Mouse (Mus musculus): ENCODE measurements around the gene Idua. TPM values are rescaled to one million over a fixed set of nuclear protein-coding genes. Genes with fewer than 3 reads are reported as not detected.

Idua gene
- polyA plus RNA-seq, 1 experiment from 2014 or later, result 10.2 TPM

GRCm38 (mm10) chr5:108646343-108646660 lies 13.8 kb upstream of the Idua start:
- Histone ChIP-seq H3K27me3 (ENCODE audit: poor library complexity, severe bottlenecking) (no peaks in the 10 kb centered on the region), H3K4me3 (no peak overlapping the region), H3K4me1 (no peaks in the 10 kb centered on the region), H3K9me3 (no peaks in the 10 kb centered on the region), H3K27ac (no peak overlapping the region), H3K36me3 (replicated peaks) (peaks cover 83% of the 10 kb centered on the region)
- no peak for DNase-seq (ENCODE audit: extremely low spot score, low spot score)
- WGBS, result 96% methylated on average over 3 of the region's 3 CpGs

DNA sequence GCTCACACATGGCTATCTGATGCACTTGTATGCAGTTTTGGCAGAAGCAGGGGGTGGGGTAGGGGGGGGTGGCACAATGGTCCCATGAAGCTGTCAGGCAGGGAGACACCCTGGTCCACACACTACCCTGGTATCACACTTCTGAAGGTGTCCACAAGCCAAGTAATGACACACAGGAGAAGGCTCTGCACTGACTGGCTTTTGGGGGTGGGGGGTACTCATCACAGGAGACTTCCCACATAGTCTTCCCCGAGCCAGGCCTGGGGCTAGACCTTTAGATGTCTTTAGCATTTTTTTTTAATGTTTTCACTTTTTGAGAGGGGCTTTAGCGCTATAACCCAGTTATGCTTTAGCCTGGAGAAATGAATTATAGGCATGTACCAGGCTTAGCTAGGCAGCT lies 12.8 kb upstream of the Idua start:
- Histone ChIP-seq H3K9me3 (no peaks in the 10 kb centered on the region), H3K4me3 (no peak overlapping the region), H3K27me3 (ENCODE audit: poor library complexity, severe bottlenecking) (no peaks in the 10 kb centered on the region), H3K36me3 (replicated peaks) (peaks cover 88% of the 10 kb centered on the region), H3K4me1 (no peaks in the 10 kb centered on the region), H3K27ac (no peak overlapping the region)
- 94% methylated on average over 2 of the region's 2 CpGs for WGBS
- no peak for DNase-seq (ENCODE audit: extremely low spot score, low spot score)

DNA sequence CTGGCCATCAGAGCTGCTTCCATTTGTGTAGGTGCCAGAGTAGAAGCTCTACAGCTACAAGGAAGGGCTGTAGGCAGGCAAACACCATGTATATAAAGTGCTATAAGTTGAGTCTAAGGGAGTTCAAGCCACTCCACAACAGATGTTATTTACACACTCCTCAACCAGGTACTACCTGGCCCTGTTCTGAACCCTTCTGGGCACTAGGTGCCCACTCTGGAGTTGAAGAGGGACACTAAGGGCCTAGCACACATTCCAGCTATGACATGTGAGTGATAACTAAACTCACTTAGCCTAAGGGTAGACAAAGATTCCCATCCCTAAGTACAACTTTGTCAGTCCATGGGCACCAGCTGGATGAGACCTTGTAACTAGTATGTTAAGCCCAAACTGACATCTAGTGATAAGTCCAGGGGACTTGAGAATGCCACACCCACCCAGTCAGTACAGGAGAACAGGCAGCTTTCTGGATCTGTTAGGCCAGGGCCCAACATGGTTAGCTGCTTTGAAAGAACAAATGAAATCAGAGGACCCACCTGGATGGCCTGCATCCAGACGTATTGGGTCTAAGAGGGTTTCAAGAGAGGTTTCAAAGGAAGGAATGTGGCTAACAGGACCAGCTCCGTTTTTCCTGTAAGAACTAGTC lies 12.2 kb upstream of the Idua start:
- H3K4me1 ChIP-seq, result no peaks in the 10 kb centered on the region
- H3K36me3 ChIP-seq (replicated peaks), result peaks cover 92% of the 10 kb centered on the region
- no peaks in the 10 kb centered on the region for H3K27me3 ChIP-seq (ENCODE audit: poor library complexity, severe bottlenecking)
- H3K27ac ChIP-seq, result no peak overlapping the region
- H3K4me3 ChIP-seq, result no peak overlapping the region
- no peak for DNase-seq (ENCODE audit: extremely low spot score, low spot score)
- H3K9me3 ChIP-seq, result no peaks in the 10 kb centered on the region
- 87% methylated on average over 2 of the region's 2 CpGs for WGBS

- no peak overlapping the region for H3K27ac ChIP-seq
- WGBS, result 86% methylated on average over 11 of the region's 11 CpGs
These were observed 11.1 kb upstream of the Idua start for GRCm38 (mm10) chr5:108648937-108649576.

DNA sequence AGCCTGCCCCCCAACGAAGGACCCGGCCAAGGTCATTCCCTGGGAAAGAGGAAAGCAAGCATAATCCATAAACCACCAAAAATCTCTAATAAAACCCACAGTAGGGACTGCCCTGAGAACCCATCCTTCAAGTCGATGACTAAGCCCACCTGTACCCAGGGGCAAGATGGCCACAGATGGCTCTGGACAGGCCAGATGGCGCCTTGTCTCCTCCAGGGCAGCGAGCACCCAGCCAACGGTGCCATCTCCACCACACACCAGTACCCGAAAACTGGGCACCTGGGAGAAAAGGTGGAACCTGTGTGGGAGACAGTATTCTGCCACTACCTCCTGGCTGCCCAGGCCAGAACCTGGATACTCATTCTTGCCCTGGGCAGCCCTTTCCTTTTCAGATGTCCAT lies 9.8 kb upstream of the Idua start:
- 92% methylated on average over 7 of the region's 7 CpGs for WGBS
- no peak overlapping the region for H3K27ac ChIP-seq
- no peak overlapping the region for H3K4me3 ChIP-seq
- H3K36me3 ChIP-seq (replicated peaks), result peaks cover 99% of the 10 kb centered on the region
- H3K9me3 ChIP-seq, result no peaks in the 10 kb centered on the region
- H3K27me3 ChIP-seq (ENCODE audit: poor library complexity, severe bottlenecking), result no peaks in the 10 kb centered on the region
- no peak for DNase-seq (ENCODE audit: extremely low spot score, low spot score)
- no peaks in the 10 kb centered on the region for H3K4me1 ChIP-seq

More at GRCm38 (mm10) chr5:108648937-108649576, 11.1 kb upstream of the Idua start:
- DNase-seq (ENCODE audit: extremely low spot score, low spot score), result no peak
- Histone ChIP-seq H3K36me3 (replicated peaks) (peaks cover 98% of the 10 kb centered on the region), H3K4me3 (no peak overlapping the region), H3K27me3 (ENCODE audit: poor library complexity, severe bottlenecking) (no peaks in the 10 kb centered on the region), H3K4me1 (no peaks in the 10 kb centered on the region), H3K9me3 (no peaks in the 10 kb centered on the region)

- WGBS, result 88% methylated on average over 5 of the region's 5 CpGs
- no peaks in the 10 kb centered on the region for H3K27me3 ChIP-seq (ENCODE audit: poor library complexity, severe bottlenecking)
- no peaks in the 10 kb centered on the region for H3K4me1 ChIP-seq
- H3K4me3 ChIP-seq, result no peak overlapping the region
- no peak for DNase-seq (ENCODE audit: extremely low spot score, low spot score)
- no peak overlapping the region for H3K27ac ChIP-seq
- peaks cover 99% of the 10 kb centered on the region for H3K36me3 ChIP-seq (replicated peaks)
- no peaks in the 10 kb centered on the region for H3K9me3 ChIP-seq
These were observed 8.9 kb upstream of the Idua start for GRCm38 (mm10) chr5:108651136-108651720.

DNA sequence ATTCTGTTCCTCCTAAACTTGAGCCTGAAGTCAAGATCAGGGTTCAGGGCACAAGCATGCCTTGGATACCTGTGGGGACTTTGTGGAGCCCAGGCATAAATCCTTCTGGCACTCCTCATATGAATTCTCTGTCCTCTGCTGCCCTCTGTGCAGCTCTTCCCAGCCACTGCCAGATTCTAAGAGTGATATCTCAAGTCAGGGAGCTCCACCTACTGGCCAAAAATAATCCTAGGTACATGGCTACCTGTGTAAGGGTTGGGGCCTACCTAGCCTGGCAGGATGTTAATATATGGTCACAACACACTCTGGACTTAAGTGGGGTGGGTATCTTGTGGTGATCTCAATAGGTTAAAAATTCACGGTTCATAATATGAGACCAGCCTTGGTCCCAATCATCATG lies 8.3 kb upstream of the Idua start:
- DNase-seq (ENCODE audit: extremely low spot score, low spot score), result no peak
- 56% methylated on average over 1 of the region's 1 CpGs for WGBS
- Histone ChIP-seq H3K27me3 (ENCODE audit: poor library complexity, severe bottlenecking) (no peaks in the 10 kb centered on the region), H3K9me3 (no peaks in the 10 kb centered on the region), H3K4me3 (no peak overlapping the region), H3K27ac (no peak overlapping the region), H3K4me1 (no peaks in the 10 kb centered on the region), H3K36me3 (replicated peaks) (peaks cover 99% of the 10 kb centered on the region)

DNA sequence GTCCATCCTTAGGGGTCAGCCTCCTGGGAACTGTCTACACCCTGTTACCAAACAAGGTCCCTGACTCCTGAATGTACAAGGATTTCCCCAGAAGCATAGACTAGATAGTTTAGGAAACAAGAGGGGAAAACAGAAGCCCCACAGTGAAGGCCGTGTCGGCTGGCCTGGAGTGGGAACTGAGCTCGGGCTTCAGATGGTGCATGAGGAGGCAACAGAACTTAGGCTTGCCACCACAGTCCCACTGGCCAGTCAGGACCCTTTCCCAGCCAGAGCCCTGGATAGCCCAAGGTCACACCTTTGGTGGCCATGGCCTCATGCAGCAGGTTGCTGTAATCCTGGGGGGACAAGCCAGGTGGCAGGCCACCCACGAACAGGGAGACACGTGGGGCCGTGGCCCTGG lies 6.8 kb upstream of the Idua start:
- no peak for DNase-seq (ENCODE audit: extremely low spot score, low spot score)
- Histone ChIP-seq H3K9me3 (no peaks in the 10 kb centered on the region), H3K36me3 (replicated peaks) (peaks cover 93% of the 10 kb centered on the region), H3K4me1 (0 out of 2 replicates have a peak, but pooled peaks cover 4% of the 10 kb centered on the region), H3K4me3 (no peak overlapping the region), H3K27ac (no peak overlapping the region), H3K27me3 (ENCODE audit: poor library complexity, severe bottlenecking) (no peaks in the 10 kb centered on the region)
- 94% methylated on average over 6 of the region's 6 CpGs for WGBS

- no peaks in the 10 kb centered on the region for H3K9me3 ChIP-seq
- no peak overlapping the region for H3K27ac ChIP-seq
- DNase-seq (ENCODE audit: extremely low spot score, low spot score), result no peak
- peaks cover 14% of the 10 kb centered on the region for H3K4me1 ChIP-seq
- 95% methylated on average over 10 of the region's 10 CpGs for WGBS
- H3K36me3 ChIP-seq (replicated peaks), result peaks cover 81% of the 10 kb centered on the region
- H3K4me3 ChIP-seq, result no peak overlapping the region
- H3K27me3 ChIP-seq (ENCODE audit: poor library complexity, severe bottlenecking), result no peaks in the 10 kb centered on the region
These were observed 5.6 kb upstream of the Idua start for GRCm38 (mm10) chr5:108654444-108654990.

DNA sequence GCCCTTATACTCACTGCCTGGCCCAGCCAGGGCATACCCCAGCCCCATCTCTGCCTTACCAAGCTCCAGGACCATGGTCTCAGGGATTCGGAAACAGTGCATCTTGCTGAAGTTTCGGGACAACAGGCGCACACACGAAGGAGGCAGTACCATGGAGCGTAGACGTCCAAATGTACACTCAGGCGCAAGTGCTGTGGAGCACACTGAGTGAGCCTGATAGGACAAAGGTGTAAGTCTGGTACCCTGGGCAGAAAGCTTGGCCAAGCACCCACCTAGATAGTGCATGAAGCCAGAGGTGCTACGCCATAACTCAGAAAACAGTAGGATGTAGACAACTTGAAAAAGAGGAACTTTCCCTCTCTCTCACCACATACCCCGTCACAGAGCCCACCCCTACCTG lies 4.8 kb upstream of the Idua start:
- H3K4me3 ChIP-seq, result no peak overlapping the region
- WGBS, result 95% methylated on average over 9 of the region's 9 CpGs
- H3K9me3 ChIP-seq, result no peaks in the 10 kb centered on the region
- peaks cover 23% of the 10 kb centered on the region for H3K4me1 ChIP-seq
- peaks cover 72% of the 10 kb centered on the region for H3K36me3 ChIP-seq (replicated peaks)
- H3K27me3 ChIP-seq (ENCODE audit: poor library complexity, severe bottlenecking), result no peaks in the 10 kb centered on the region
- no peak for DNase-seq (ENCODE audit: extremely low spot score, low spot score)
- no peak overlapping the region for H3K27ac ChIP-seq

- Histone ChIP-seq H3K36me3 (replicated peaks) (peaks cover 65% of the 10 kb centered on the region), H3K27ac (no peak overlapping the region), H3K9me3 (no peaks in the 10 kb centered on the region), H3K4me1 (peaks cover 29% of the 10 kb centered on the region), H3K4me3 (no peak overlapping the region), H3K27me3 (ENCODE audit: poor library complexity, severe bottlenecking) (no peaks in the 10 kb centered on the region)
- no peak for DNase-seq (ENCODE audit: extremely low spot score, low spot score)
- 95% methylated on average over 15 of the region's 15 CpGs for WGBS
These were observed 4.1 kb upstream of the Idua start for GRCm38 (mm10) chr5:108655891-108656650.

- WGBS, result 90% methylated on average over 5 of the region's 5 CpGs
- Histone ChIP-seq H3K4me3 (no peak overlapping the region), H3K4me1 (peaks cover 30% of the 10 kb centered on the region), H3K9me3 (no peaks in the 10 kb centered on the region), H3K36me3 (replicated peaks) (peaks cover 53% of the 10 kb centered on the region), H3K27ac (no peak overlapping the region), H3K27me3 (ENCODE audit: poor library complexity, severe bottlenecking) (no peaks in the 10 kb centered on the region)
- DNase-seq (ENCODE audit: extremely low spot score, low spot score), result no peak
These were observed 2.7 kb upstream of the Idua start for GRCm38 (mm10) chr5:108657406-108657805.

DNA sequence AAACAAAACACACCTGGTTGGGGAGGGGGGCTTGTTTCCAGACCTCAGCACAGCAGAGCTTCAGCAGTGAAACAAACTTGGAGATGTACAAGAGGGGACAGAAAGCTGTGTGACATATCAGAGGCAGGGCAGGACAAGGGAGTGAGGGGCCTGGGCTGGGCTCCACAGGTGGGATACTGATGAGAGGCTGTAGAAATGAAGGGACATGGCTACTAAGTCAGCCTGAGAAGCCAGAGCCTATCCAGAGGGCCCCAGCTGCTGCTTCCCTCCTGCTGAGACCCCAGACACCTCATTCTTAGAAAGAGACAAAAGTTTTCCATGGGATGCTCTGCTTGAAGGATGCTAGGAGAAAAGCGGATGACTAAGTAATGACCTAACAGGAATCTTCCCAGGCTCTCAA lies 1.5 kb upstream of the Idua start:
- Histone ChIP-seq H3K27me3 (ENCODE audit: poor library complexity, severe bottlenecking) (peaks cover 5% of the 10 kb centered on the region), H3K4me3 (no peak overlapping the region), H3K36me3 (replicated peaks) (peaks cover 41% of the 10 kb centered on the region), H3K27ac (no peak overlapping the region), H3K9me3 (no peaks in the 10 kb centered on the region), H3K4me1 (peaks cover 30% of the 10 kb centered on the region)
- DNase-seq (ENCODE audit: extremely low spot score, low spot score), result no peak
- 87% methylated on average over 1 of the region's 1 CpGs for WGBS

Measured in forebrain, embryonic 10.5 days (tissue).